Mouse (Mus musculus) gastrocnemius, postnatal 36 days (tissue): ENCODE measurements around the gene March10. TPM values are rescaled to one million over a fixed set of nuclear protein-coding genes. Genes with fewer than 3 reads are reported as not detected.

Source experiments
- DNase-seq, 2 experiments: peaks; one replicate each; pipeline ENCODE4 v3.0.0; 2022
- intact Hi-C: fragments of 180-260 bp; cut with DNase I; formaldehyde crosslinking; loops from one replicate; pipeline ENCODE4 v1.15.1; 2025
- total RNA-seq, 2 experiments: library from RNA; stranded (reverse); gene quantifications; 2 replicates each; pipeline ENCODE4 v1.2.3; 2021

Gene March10
- total RNA-seq, 2 experiments from 2014 or later, result not detected

- intact Hi-C loops, result no loop called here
- DNase-seq, result no peak
Observed at GRCm38 (mm10) chr11:105467266-105467665, 10.7 kb upstream of the March10 start.

- intact Hi-C loops, result no loop called here
- no peak for DNase-seq
Observed at GRCm38 (mm10) chr11:105466756-105467155, 10.2 kb upstream of the March10 start.

- intact Hi-C loops, result no loop called here
- DNase-seq, result no peak
Observed at GRCm38 (mm10) chr11:105465488-105465887, 9.0 kb upstream of the March10 start.

GRCm38 (mm10) chr11:105464430-105464967, 8.0 kb upstream of the March10 start:
- intact Hi-C loops, result no loop called here
- DNase-seq, result no peak

- intact Hi-C loops, result no loop called here
Observed at GRCm38 (mm10) chr11:105459900-105460299, 3.4 kb upstream of the March10 start.

GRCm38 (mm10) chr11:105457041-105457440, 506 bp upstream of the March10 start:
- DNase-seq, result no peak
- intact Hi-C loops, result no loop called here

More at GRCm38 (mm10) chr11:105459900-105460299, 3.4 kb upstream of the March10 start:
- DNase-seq, result peak in 1 of 2 experiments; percentile 17

- intact Hi-C loops, result no loop called here
- DNase-seq, result no peak
Observed at GRCm38 (mm10) chr11:105455118-105455517, 1.4 kb downstream of the March10 start.

DNA sequence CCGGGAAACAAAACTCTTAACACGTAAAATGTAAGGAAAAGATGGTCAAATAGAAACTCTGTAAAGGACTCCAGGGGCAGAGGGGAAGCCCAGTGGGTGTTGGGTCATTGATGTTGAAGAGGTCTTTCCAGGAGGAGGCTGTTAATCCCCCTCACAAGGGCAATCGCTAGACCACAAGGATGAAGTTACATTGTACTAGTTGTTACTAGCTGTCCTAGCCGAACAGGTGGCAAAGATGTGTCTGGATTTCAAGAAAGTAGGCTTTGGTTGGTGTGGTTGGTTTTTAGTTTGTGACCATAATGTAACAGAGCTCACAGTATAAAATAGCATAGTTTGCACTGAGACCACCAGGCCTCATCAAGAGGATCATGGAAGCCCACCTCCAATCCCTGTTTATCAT, 3.5 kb downstream of the March10 start:
- no peak for DNase-seq
- intact Hi-C loops, result no loop called here

DNA sequence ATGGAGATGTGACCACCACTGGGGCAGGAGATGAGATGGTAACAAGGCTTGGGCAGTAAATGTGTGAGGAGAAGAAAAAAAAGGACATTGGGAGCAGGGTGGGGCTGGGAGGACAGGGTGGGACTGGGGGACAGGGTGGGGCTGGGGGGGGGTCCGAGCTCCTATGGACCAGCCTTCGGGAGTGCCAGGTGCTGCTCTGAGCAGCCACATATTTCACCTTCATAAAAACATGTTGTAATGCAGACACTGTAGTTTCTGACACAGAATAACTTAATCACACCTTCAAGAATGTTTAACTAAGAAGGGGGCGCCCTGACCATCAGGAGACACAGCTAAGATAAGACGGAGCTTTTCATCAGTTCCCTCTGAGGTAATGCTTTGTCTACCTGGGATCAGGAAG, 4.0 kb downstream of the March10 start:
- intact Hi-C loops, result no loop called here
- no peak for DNase-seq

DNA sequence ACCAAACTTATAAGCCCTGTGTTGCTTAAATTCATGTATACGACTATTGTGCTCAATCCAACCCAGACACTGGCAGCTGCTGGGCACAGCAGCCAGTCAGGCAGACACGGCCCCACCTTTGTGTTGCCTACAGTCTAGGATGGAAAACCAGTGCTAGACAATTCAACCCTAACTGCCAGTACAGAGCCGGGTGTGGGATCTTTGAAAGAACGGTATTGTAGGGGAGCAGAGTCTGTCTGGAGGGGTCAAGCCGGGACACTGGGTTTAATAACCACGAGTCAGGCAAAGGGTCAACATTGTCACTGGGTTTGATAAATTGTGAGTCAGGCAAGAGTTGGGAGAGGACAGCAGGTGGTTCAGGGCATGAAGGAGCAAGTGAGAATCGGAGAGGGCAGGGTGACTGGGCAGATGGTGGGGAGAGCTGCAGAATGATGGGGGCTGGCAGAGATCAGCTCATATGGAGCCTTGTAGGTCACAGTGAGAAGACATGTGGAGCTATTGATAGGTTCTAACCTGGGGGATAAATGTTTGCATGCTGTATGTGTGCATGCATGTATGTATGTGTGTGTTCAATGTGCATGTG, 4.9 kb downstream of the March10 start:
- no peak for DNase-seq
- intact Hi-C loops, result no loop called here

GRCm38 (mm10) chr11:105449581-105450315, 6.8 kb downstream of the March10 start:
- DNase-seq, result no peak
- intact Hi-C loops, result no loop called here

DNA sequence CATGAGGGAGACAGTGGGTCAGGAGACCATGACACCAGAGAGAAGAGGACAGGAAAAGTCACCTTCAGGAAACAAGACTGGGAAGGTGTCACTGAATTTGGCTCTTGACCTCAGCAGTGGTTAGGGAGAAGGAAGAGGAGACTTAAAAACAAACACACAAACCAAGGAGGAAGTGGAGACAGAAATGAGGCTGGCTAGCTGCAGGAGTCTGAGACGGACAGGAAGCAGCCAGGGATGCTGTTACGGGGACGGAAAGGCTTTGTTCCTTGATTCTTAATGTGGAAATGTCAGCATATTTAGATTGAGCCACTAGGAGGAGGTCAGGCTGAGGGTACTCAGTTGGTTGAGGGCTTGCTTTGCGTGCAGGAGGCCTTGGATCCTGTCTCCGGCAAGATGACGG, 8.9 kb downstream of the March10 start:
- intact Hi-C loops, result no loop called here
- DNase-seq, result no peak

GRCm38 (mm10) chr11:105446221-105446620, 10.3 kb downstream of the March10 start:
- intact Hi-C loops, result no loop called here
- no peak for DNase-seq

- no peak for DNase-seq
- intact Hi-C loops, result no loop called here
Observed at GRCm38 (mm10) chr11:105445741-105446140, 10.8 kb downstream of the March10 start.

- intact Hi-C loops, result no loop called here
- no peak for DNase-seq
Observed at GRCm38 (mm10) chr11:105444929-105445328, 11.6 kb downstream of the March10 start.

- DNase-seq, result no peak
- intact Hi-C loops, result no loop called here
Observed at GRCm38 (mm10) chr11:105443505-105443904, 13.0 kb downstream of the March10 start.

GRCm38 (mm10) chr11:105439796-105440195, 16.7 kb downstream of the March10 start:
- DNase-seq, result no peak
- intact Hi-C loops, result no loop called here

DNA sequence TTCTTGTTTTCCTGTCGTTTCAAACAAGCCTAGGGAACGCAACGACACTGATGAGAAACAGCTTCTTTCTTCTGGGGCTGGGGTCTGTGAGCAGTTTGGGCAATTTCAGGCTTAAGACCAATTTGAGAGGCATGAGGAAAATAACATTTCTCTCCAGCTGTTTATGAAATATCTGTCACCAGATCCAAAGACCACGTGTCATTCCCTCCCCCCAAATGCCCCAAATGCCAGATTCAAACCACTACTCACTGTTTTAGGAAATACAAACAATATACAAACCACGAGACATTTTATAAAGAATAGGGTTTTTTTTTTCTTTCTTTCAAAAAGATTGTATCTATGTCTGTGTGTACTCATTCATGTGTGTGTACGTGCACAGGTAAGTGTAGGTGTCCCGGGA, 17.6 kb downstream of the March10 start:
- DNase-seq, result no peak
- intact Hi-C loops, result no loop called here

DNA sequence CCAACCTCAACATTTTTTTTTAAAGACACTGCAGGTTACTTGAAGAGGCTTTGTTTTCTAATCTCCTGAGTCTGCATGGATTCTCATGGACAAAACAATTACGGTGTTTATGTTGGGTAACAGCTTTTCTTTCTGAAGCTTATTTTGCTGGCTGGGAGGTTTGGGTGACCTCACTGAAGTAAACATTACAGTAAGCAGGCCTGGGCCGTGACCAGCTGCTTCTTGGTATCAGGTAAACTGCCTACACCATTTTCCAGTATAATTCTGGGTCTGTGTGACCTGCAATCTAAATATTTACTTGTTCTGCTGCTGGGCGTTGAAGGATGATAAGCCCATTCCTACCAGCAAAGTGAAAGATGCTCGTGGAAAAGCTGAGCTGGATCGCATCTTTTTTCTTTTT, 30.1 kb downstream of the March10 start:
- intact Hi-C loops, result no loop called here
- no peak for DNase-seq

DNA sequence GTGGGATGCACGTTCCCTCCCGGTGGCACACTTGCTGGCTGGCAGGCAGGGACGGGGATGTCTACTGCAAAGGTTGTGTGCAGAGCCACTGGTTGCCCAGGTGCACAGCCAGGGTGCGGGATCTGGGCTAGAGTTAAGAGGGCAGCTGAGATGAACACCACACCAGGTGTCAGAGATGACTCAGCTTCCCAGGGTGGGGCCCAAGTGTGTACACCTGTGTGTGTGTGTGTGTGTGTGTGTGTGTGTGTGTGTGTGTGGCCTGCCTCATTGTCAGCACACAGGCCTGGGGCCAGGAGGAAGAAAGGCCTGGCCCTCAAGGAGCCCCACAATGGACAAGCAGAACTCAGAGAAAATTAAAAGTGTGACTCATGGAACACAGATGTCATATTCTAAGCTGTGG, 31.9 kb downstream of the March10 start:
- intact Hi-C loops, result no loop called here
- DNase-seq, result no peak

GRCm38 (mm10) chr11:105420671-105421450, 35.7 kb downstream of the March10 start:
- intact Hi-C loops, result no loop called here
- DNase-seq, result no peak
